Mouse (Mus musculus): ENCODE data around the gene Tmem108.

Gene Tmem108

GRCm38 (mm10) chr9:103459307-103459706 is 302.3 kb downstream of the Tmem108 start:
- DNase-seq (ENCODE audit: low spot score in 2 of 2) = no peak

GRCm38 (mm10) chr9:103449651-103450050 is 312.0 kb downstream of the Tmem108 start:
- DNase-seq (ENCODE audit: low spot score in 2 of 2) = no peak

DNA sequence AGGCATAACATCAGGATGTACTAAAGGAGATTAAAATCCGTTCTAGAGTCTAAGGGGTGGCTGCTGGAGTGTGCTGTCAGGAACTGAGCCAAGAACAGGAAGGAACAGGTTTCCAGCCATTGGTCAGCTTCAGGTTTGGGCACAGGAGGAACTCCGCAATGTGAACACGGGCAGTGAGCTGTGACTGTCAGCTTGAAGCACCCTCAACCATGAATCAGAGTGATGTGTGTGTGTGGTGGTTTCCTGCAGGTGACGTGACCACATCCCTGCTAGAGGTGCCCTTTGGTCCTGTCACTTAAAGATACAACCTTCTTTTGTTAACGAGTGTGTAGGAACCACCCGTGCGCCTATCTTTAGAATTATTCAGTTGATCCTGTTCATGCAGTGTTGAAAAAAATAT is 312.5 kb downstream of the Tmem108 start:
- no peak for DNase-seq (ENCODE audit: low spot score in 2 of 2)

DNA sequence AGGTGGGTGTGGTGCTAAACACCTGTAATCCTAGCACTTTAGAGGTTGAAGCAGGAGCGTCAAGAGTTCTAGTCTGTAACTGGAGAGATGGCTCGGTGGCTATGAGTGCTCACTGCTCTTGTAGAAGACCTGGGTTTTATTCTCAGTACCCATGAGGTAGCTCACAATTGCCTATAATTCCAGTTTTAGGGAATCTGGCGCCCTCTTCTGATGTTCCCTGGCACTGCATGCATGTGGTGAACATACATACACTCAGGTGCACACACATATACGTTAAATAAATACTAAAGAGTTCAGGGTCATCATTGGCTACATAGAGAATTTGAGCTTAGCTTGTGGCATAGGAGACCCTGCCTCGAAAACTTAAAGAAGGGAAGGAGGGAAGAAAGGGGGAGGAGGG is 317.0 kb downstream of the Tmem108 start:
- no peak for DNase-seq (ENCODE audit: low spot score in 2 of 2)

DNA sequence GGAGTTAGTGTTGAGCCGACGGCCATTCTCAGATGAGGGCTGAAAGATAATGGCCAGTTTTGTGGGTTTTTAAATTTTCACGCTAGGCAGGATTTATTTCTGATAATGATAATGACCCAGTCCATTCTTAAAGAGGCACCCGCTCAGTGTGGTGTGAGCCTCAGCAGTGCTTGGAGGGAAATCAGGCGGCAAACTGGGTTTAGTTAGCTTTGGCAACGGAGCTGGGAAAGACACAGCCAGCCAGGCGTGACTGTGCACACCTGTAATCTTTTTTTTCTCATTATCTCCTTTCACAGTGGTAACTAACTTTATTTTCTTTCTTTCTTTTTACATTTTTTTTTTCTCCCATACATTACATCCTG is 317.8 kb downstream of the Tmem108 start:
- no peak for DNase-seq (ENCODE audit: low spot score in 2 of 2)

GRCm38 (mm10) chr9:103443121-103443823 is 318.4 kb downstream of the Tmem108 start:
- no peak for DNase-seq (ENCODE audit: low spot score in 2 of 2)

DNA sequence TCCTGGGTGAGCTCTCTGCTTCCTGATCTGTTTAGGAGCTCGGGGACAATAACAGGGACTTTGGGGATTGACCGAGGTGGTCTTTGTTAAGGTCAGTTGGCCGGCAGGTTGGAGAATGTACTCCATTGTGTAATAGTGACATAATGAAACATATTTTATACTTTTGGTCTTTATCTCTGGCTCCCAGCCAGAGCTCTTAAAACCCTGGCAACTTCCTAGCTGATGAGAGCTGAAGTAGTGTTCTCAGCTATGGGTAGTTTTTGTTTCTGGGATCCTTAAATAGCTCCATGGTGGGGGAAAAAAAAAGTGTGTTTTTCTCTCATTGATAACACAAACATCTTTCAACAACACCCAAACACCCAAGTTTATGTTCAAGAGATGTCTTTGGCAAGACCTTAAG is 321.0 kb downstream of the Tmem108 start:
- no peak for DNase-seq (ENCODE audit: low spot score in 2 of 2)

GRCm38 (mm10) chr9:103437104-103437503 is 324.5 kb downstream of the Tmem108 start:
- no peak for DNase-seq (ENCODE audit: low spot score in 2 of 2)

GRCm38 (mm10) chr9:103434116-103434515 is 327.5 kb downstream of the Tmem108 start:
- no peak for DNase-seq (ENCODE audit: low spot score in 2 of 2)

Measured in left cerebral cortex, adult 9 months (tissue).